In genomic region chr9:99587505-99588202, GRCm38 (mm10) we compare ENCODE assay signal across 9 mouse cellular contexts. TPM values are rescaled to one million over a fixed set of nuclear protein-coding genes. Genes with fewer than 3 reads are reported as not detected.
DNase-seq lines count a peak whose midpoint lies in the region; ATAC-seq and TF ChIP-seq lines count a peak whose summit lies in the region.
"Had no signal": no experiment of that assay in that cellular context is flagged by ENCODE, and none has a peak within 500 bp of the region (broad histone marks: within the 10 kb centered on the region; RNA-seq: fewer than 3 reads in every experiment).

No protein-coding gene starts in this region.

- TF ChIP-seq POLR2A in heart, adult 2 months (IDR thresholded peaks at IDR 0.05; ENCODE audit: insufficient read depth, low read depth, low read length), result no peak

- ATAC-seq in heart, embryonic 12.5 days (ENCODE audit: insufficient number of reproducible peaks, low FRiP score), result no peak
- ATAC-seq in stomach, postnatal 0 days (ENCODE audit: low FRiP score, low TSS enrichment), result peak; percentile 53; the same call in 1 of the 2 replicates

- TF ChIP-seq CTCF in heart, adult 2 months (IDR thresholded peaks at IDR 0.05), result no peak; the same call in 1 of the 2 replicates
- peak; percentile 91 for TF ChIP-seq CTCF in stomach, postnatal 0 days (IDR thresholded peaks at IDR 0.05; ENCODE audit: low read depth)

- H3K27me3 ChIP-seq in heart, adult 2 months (ENCODE audit: control insufficient read depth, insufficient read depth, low read length), result no peaks in the 10 kb centered on the region
- no peaks in the 10 kb centered on the region for H3K27me3 ChIP-seq in heart, embryonic 12.5 days (replicated peaks)
- H3K27me3 ChIP-seq in stomach, postnatal 0 days (ENCODE audit: control insufficient read depth, insufficient read depth, low read length), result no peaks in the 10 kb centered on the region

- 27% methylated on average over 8 of the region's 8 CpGs for WGBS in heart, adult 2 months
- 26% methylated on average over 8 of the region's 8 CpGs for WGBS in heart, embryonic 12.5 days
- WGBS in stomach, postnatal 0 days, result 24% methylated on average over 8 of the region's 8 CpGs

- no peak overlapping the region for H3K27ac ChIP-seq in heart, adult 2 months
- H3K27ac ChIP-seq in heart, embryonic 12.5 days (ENCODE audit: poor library complexity, severe bottlenecking), result no peak overlapping the region
- no peak overlapping the region for H3K27ac ChIP-seq in stomach, postnatal 0 days (replicated peaks)

- no peak overlapping the region for H3K9ac ChIP-seq in heart, adult 2 months (ENCODE audit: low read depth, low read length)
- H3K9ac ChIP-seq in heart, embryonic 12.5 days, result no peak overlapping the region
- H3K9ac ChIP-seq in stomach, postnatal 0 days (ENCODE audit: low read length), result no peak overlapping the region

- intact Hi-C loops in heart, adult 2 months (cut with DNase I), result loop anchor here (1.0 kb wide), 1 partner anchor 75 kb away; no protein-coding TSS in a partner anchor
- intact Hi-C loops in gastrocnemius, postnatal 36 days (cut with DNase I), result no loop called here

- H3K4me1 ChIP-seq in heart, adult 2 months (ENCODE audit: control insufficient read depth, insufficient read depth, low read length), result no peaks in the 10 kb centered on the region
- H3K4me1 ChIP-seq in heart, embryonic 12.5 days (replicated peaks), result no peaks in the 10 kb centered on the region
- H3K4me1 ChIP-seq in stomach, postnatal 0 days (replicated peaks; ENCODE audit: control insufficient read depth, insufficient read depth), result no peaks in the 10 kb centered on the region

- no peak for TF ChIP-seq EP300 in heart, adult 2 months (IDR thresholded peaks at IDR 0.05; ENCODE audit: insufficient read depth, low read depth, low read length)
- no peak for TF ChIP-seq EP300 in stomach, postnatal 0 days (optimal IDR thresholded peaks at IDR 0.05)

- no peaks in the 10 kb centered on the region for H3K79me2 ChIP-seq in heart, adult 2 months (replicated peaks; ENCODE audit: control insufficient read depth, insufficient read depth, low read length)

- DNase-seq in heart, adult 2 months, result peak; percentile 31 to 63
- DNase-seq in ES-CJ7 (ENCODE audit: low read depth, low spot score), result peak; percentile 59
- DNase-seq in c-Kit-positive CD71-positive TER-119-positive erythroid progenitor cells, embryonic 14.5 days (ENCODE audit: low spot score), result peak; percentile 48
- peak; percentile 31 to 40 for DNase-seq in gastrocnemius, postnatal 36 days
- peak; percentile 77 to 79 for DNase-seq in kidney, postnatal 4 days
- peak; percentile 48 for DNase-seq in lung, postnatal 36 days
- peak; percentile 76 for DNase-seq in stomach, postnatal 0 days (ENCODE audit: low spot score)

- H3K4me2 ChIP-seq in heart, embryonic 12.5 days, result no peak overlapping the region
- no peak overlapping the region for H3K4me2 ChIP-seq in stomach, postnatal 0 days (replicated peaks; ENCODE audit: low read depth)

- H3K9me3 ChIP-seq in heart, embryonic 12.5 days (replicated peaks), result no peaks in the 10 kb centered on the region
- no peaks in the 10 kb centered on the region for H3K9me3 ChIP-seq in stomach, postnatal 0 days (ENCODE audit: control insufficient read depth, low read length)
- H3K9me3 ChIP-seq: megakaryocyte, embryonic 14.5 days had no signal

- H3K36me3 ChIP-seq in heart, adult 2 months (ENCODE audit: control insufficient read depth, insufficient read depth, low read length), result no peaks in the 10 kb centered on the region
- H3K36me3 ChIP-seq in heart, embryonic 12.5 days, result peaks cover 17% of the 10 kb centered on the region
- peaks cover 3% of the 10 kb centered on the region for H3K36me3 ChIP-seq in stomach, postnatal 0 days (ENCODE audit: control insufficient read depth, insufficient read depth, low read length)

- no peak overlapping the region for H3K4me3 ChIP-seq in heart, adult 2 months
- H3K4me3 ChIP-seq in heart, embryonic 12.5 days, result no peak overlapping the region
- H3K4me3 ChIP-seq in stomach, postnatal 0 days (ENCODE audit: low read depth, low read length), result no peak overlapping the region
- H3K4me3 ChIP-seq: megakaryocyte, embryonic 14.5 days had no signal

RNA-seq across cellular contexts. Expression of gene Dbr1, which starts 12.1 kb away (rescaled TPM):
- 1 to 10 TPM; 4.5 to 5.8 TPM for total RNA-seq in heart, adult 2 months (2021)
- 2.5 and 4.6 TPM in 2 replicates for polyA plus RNA-seq in heart, adult 2 months (2012; rRNA removed)
- 18.4 and 20.4 TPM in 2 replicates for polyA plus RNA-seq in heart, embryonic 12.5 days (2016; fragmentation: Nextera tagmentation; extraction: Ambion mirVana)
- total RNA-seq in gastrocnemius, postnatal 36 days (2021), result 1 to 10 TPM; 2.6 to 5.6 TPM
- polyA plus RNA-seq in stomach, postnatal 0 days (2015; fragmentation: Nextera tagmentation; extraction: Ambion mirVana), result 14.2 and 15.5 TPM in 2 replicates

RNA-seq across cellular contexts. Expression of gene Armc8, which starts 19.0 kb away (rescaled TPM):
- 10 to 100 TPM; 17.7 to 18.3 TPM for total RNA-seq in heart, adult 2 months (2021)
- polyA plus RNA-seq in heart, adult 2 months (2012; rRNA removed), result 9.8 and 18.0 TPM in 2 replicates
- polyA plus RNA-seq in heart, embryonic 12.5 days (2016; fragmentation: Nextera tagmentation; extraction: Ambion mirVana), result 21.5 and 23.3 TPM in 2 replicates
- 10 to 100 TPM; 22.0 to 25.2 TPM for total RNA-seq in gastrocnemius, postnatal 36 days (2021)
- 13.0 and 13.7 TPM in 2 replicates for polyA plus RNA-seq in stomach, postnatal 0 days (2015; fragmentation: Nextera tagmentation; extraction: Ambion mirVana)

RNA-seq across cellular contexts. Expression of gene A4gnt, which starts 24.6 kb away (rescaled TPM):
- total RNA-seq in heart, adult 2 months (2021), result not detected
- polyA plus RNA-seq in heart, adult 2 months (2012; rRNA removed), result not detected in 2 replicates
- not detected in 2 replicates for polyA plus RNA-seq in heart, embryonic 12.5 days (2016; fragmentation: Nextera tagmentation; extraction: Ambion mirVana)
- total RNA-seq in gastrocnemius, postnatal 36 days (2021), result not detected
- 4.3 and 4.5 TPM in 2 replicates for polyA plus RNA-seq in stomach, postnatal 0 days (2015; fragmentation: Nextera tagmentation; extraction: Ambion mirVana)

RNA-seq across cellular contexts. Expression of gene Dzip1l, which starts 41.6 kb away (rescaled TPM):
- 1 to 10 TPM; 4.2 to 4.6 TPM for total RNA-seq in heart, adult 2 months (2021)
- polyA plus RNA-seq in heart, adult 2 months (2012; rRNA removed), result 2.0 and 3.2 TPM in 2 replicates
- 20.5 and 23.4 TPM in 2 replicates for polyA plus RNA-seq in heart, embryonic 12.5 days (2016; fragmentation: Nextera tagmentation; extraction: Ambion mirVana)
- 1 to 10 TPM; 1.9 to 2.1 TPM for total RNA-seq in gastrocnemius, postnatal 36 days (2021)
- polyA plus RNA-seq in stomach, postnatal 0 days (2015; fragmentation: Nextera tagmentation; extraction: Ambion mirVana), result 6.3 and 8.6 TPM in 2 replicates
